Mouse (Mus musculus) layer of hippocampus, adult 9-10 months (tissue): ENCODE results near the gene Rere.
"Not testable (repeated sequence)": the region's sequence is repeated elsewhere in the genome, so short reads cannot be mapped to it uniquely, and the experiment has no call there.

ENCODE experiments used
- DNase-seq: peaks from one replicate; pipeline ENCODE4 v3.0.0; 2022; ENCODE audit warnings: low spot score

Gene Rere

GRCm38 (mm10) chr4:150513387-150513786 is 231.9 kb downstream of the Rere start:
- DNase-seq, result not testable (repeated sequence)

GRCm38 (mm10) chr4:150516201-150516600 is 234.8 kb downstream of the Rere start:
- DNase-seq, result no peak

- no peak for DNase-seq
Measured at GRCm38 (mm10) chr4:150517381-150517780, 235.9 kb downstream of the Rere start.

DNA sequence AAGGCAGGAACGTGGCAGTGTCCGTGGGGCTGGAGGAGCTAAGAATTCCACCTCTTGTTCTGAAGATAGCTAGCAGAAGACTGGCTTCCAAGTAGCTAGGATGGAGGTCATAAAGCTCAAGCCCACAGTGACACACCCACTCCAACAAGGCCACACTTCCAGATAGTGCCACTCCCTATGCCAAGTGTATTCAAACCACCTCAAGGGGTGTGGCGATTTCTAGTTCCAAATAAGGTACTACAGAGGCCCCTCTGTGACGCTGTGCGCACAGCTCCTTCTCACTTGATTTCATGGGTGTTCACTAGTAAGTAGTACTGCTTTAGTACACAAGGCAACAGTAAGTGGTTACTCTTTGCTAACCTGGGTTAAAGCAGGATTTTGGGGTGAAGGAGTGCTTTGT is 237.4 kb downstream of the Rere start:
- DNase-seq, result no peak

- DNase-seq, result no peak
Measured at GRCm38 (mm10) chr4:150520069-150520468, 238.6 kb downstream of the Rere start.

DNA sequence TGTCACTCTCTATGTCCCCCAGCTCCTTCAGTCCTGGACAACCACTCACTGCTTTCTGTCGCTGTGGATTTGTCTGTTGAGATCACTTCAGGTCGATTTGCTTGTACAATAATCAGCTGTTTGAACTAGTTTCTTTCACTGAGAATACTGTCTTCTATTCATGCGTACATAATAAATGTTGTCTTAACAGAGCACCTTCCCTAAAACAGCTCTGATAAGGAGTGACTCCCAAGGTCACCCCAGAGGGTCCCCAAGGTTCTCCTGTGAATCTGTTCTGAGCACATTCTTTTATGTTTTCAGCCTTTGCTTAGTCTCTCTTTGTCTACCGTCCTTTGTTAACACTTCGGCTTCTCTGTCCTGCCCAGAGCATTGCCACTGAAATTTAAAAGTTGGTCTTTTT is 241.0 kb downstream of the Rere start:
- no peak for DNase-seq

DNA sequence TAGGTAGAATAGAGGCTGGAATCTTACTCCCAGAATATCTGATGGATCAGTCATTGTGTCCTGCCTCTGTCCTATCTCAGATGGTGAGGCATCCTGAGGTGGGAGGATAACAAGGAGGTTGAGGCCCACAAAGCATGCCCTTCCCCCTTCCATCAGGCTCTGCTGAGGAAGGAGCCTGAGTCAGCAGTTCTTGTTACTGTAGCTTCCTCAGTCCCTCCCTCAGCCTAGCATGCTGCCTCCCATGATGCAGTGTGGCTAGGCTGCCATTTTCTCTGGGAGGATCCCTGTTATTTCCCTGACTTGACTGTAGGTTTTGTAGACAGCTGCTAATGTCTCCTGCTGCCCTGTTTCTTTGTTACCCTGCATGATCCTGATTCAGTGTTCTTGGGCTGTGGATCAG is 241.9 kb downstream of the Rere start:
- no peak for DNase-seq

DNA sequence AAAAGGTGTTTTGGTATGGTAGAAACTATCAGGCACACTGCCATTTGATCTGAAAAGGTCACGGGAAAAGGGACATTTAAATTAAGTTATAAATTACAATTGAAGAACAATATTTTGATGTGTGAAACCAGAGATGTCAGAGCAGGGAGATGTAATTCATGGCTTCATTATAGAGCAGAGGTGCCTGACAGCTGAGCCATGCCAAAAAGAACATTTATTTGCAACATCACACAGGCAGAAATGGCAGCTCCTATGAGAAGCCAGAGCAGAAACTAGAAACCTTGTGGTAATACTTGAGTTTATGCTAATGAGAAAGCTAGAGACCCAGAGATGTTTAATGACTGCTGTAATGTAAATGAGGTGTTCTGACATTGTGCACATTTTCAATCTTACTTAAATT is 244.8 kb downstream of the Rere start:
- DNase-seq, result no peak

GRCm38 (mm10) chr4:150528426-150528825 is 247.0 kb downstream of the Rere start:
- DNase-seq, result no peak

DNA sequence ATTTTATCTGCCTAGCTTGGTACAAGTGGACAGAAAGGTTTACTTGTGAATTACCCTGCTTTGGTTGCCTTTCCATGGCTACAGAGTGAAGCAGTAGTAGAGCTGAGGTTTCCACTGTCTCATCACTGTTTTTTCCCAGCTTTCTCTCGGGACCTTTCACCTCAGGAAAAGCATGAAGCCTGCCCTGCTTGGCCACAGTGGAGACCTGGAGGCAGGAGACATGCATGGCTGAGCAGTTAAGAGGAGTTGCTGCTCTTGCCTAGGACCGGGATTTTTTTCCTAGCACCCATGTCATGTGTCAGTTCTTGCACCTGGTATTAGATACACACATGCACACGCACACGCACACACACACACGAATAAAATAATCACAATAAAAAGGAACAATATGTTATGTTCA is 247.4 kb downstream of the Rere start:
- no peak for DNase-seq

DNA sequence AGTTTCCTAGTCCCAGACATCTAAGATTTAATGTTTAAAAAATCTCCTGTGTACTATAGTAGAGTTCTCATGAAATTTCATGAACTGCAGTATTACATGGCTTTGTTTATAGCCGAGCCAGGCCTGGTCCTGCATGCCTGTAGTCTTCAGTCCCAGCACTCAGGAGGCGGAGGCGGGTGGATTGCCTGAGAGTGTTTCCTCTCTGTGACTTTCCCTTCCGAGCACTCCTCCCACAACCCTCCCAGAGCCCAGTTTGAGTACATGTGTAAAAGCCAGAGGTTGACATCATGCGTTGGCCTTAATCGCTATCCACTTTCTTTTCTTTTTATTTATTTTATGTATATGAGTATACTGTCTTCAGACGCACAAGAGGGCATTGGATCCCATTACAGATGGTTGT is 250.4 kb downstream of the Rere start:
- no peak for DNase-seq

- no peak for DNase-seq
Measured at GRCm38 (mm10) chr4:150536821-150537510, 255.5 kb downstream of the Rere start.

GRCm38 (mm10) chr4:150539846-150540245 is 258.4 kb downstream of the Rere start:
- DNase-seq, result no peak

DNA sequence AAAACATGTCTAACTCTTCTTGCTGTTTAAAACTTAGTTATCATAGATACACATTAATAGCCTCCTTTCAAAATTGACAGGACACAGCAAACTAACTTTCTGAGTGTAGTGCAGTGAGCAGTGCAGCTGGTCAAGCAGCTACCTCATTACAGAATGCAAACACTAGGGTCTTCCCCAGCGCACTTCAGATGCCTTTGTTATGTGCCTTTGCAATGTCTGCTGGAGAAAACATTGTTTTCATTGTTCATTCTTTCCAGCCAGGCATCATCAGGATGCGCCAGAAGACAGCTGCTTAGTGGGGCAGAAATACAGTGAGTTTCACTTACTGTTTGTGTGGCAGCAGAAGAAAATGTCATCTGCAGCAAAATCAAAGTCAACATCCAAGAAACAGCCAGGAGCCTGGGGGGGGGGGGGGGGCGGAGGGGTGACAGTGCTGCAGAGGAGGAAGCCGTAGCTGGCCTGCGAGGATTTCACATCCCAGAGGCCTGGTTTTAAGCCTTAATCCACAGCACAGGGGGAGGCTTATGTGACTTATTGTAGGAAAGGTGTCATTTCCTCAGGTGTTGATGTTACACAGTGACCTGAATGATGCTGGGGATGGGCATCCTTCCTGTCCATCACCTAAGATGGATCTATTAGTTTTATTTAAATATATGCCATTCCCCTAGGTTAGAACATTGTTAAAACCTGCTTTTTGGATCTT is 259.1 kb downstream of the Rere start:
- no peak for DNase-seq

DNA sequence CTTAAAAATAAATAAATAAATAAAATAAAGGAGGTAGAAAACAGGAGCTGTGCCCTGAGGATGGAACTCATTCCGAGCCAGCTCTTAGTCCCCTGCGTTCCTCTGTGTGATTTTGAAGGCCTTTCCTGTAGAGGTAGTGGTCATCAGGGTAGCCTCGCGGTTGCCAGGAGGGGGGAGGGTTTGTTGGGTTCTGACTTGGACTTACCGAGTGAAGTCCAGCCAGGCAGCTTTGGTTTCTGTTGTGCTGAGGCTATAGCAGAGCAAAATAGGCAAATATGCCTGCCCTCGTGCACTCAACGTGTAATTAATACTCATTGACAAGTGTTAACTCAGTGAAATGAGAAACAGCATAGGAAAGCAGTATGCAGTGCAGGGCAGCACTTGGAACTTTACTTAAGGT is 262.8 kb downstream of the Rere start:
- no peak for DNase-seq

DNA sequence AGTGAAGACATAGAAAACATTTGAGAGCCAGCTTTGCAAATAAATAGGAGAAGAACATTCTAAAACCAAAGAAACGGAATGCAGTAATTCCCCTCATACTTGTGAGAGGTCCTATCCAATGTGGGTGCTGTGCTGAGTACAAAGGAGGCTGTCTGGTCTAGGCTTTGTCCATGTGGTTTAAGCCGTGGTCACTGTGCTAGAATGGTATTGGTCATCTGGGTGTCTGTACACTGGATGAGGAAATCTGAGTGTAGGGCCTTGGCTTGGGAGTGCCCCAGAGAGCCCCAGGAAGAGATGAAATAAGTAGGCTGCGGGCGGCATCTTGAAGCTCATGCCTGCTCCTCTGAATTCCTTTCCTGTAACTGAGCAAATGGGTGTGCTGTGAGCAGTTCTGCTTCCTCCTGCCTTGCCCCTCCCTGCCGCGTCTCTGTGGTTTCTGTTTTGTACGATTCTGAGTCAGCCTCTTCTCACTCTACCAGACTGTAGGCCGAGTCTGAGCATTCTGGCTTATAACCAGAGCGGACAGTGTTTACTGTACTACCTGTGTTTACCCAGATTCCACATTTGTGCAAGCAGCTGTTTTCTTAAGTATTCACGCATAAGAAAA is 263.3 kb downstream of the Rere start:
- DNase-seq, result no peak

GRCm38 (mm10) chr4:150545775-150546174 is 264.3 kb downstream of the Rere start:
- DNase-seq, result no peak

- DNase-seq, result not testable (repeated sequence)
Measured at GRCm38 (mm10) chr4:150546296-150546695, 264.9 kb downstream of the Rere start.

DNA sequence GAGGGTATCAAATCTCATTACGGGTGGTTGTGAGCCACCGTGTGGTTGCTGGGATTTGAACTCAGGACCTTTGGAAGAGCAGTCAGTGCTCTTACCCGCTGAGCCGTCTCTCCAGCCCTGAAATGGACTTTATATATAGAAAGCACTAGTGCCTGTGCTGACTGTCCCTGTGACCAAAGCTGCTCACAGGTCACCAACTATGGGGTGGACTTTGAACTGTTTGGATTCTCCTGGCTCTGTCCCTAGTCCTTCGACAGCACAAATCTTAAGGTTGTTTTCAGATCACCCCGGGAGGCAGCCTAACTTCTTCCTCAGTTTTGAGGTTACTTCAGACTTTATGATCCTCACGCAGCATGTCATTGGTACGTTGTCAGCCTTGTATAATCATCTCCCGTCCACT is 267.9 kb downstream of the Rere start:
- no peak for DNase-seq

- no peak for DNase-seq
Measured at GRCm38 (mm10) chr4:150549989-150550716, 268.7 kb downstream of the Rere start.

DNA sequence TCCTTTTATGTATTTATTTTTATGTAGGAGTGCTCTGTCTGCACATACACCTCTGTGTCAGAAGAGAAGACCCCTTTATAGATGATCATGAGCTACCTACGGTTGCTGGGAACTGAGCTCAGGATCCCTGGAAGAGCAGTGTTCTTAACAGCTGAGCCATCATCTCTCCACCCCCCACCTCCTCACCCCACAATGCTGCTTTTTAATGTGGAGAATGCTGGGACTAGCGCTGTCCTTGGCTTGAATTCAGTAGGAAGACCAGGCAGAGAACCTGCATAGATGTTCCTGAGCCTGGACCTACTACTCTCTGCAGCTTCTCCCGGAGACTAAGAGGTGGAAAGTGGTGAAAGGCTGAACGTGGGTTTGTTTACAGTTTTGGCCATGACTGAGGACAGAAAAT is 269.9 kb downstream of the Rere start:
- DNase-seq, result no peak

DNA sequence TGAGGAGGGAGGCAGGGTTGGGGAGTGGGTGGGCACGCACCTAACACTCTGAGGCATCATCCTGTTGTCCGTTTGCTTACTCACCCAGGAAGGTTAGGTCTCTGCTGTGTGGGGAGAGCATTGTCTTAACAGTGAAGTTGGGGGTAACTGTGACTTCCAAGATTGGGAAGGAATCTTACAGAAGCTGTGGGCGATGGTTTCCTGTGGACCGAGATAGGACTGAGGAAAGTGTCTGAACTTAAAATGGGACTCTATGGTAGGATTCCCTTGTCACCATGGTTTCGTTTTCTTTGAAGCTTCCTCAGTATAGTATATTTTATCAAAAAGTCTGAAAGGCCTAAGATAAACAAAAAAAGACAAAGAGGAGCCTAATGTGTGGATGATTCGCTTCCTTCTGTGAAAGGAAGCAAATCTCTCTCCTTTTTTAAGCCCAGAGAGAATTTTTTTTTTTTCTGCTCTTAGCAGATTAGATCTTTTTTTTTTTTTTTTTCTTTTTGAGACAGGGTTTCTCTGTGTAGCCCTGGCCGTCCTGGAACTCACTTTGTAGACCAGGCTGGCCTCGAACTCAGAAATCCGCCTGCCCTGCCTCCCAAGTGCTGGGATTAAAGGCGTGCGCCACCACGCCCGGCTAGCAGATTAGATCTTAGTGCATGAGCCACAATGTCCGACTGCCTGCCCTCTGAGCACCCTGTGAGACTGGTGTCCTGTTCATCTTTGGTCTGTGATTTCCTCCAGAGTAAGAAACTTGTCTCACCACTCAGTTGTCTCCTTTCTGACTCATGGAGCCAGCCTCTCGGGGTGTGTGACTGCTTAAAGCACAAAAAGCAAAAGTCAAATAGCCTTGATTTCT is 271.5 kb downstream of the Rere start:
- no peak for DNase-seq
